ENCODE assay signal across 21 mouse cellular contexts in the genomic region with DNA sequence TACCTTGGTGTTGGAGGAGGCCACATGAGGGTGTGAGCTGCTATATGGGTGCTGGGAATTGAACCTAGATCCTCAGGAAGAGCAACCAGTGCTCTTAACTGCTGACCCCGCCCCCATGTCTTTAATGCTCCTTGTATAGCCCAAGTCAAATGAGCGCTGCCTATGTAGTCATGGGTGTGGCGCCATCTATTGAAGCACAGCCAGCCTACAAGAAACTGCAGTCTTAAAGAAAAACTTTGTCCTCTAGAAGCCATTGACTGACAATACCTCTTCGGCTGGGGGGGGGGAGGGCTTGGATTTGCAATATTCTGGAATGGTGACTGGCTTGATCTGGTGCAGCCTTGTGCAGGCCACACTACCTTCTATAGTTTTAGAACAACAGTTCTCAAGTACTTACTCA. TPM values are rescaled to one million over a fixed set of nuclear protein-coding genes. Genes with fewer than 3 reads are reported as not detected.
DNase-seq lines count a peak whose midpoint lies in the region; ATAC-seq and TF ChIP-seq lines count a peak whose summit lies in the region.
"Had no signal": no experiment of that assay in that cellular context is flagged by ENCODE, and none has a peak within 500 bp of the region (broad histone marks: within the 10 kb centered on the region; RNA-seq: fewer than 3 reads in every experiment).

No protein-coding gene starts in this region.

- H3K36me3 ChIP-seq in kidney, embryonic 16.5 days (ENCODE audit: insufficient read depth, low read length) = no peaks in the 10 kb centered on the region
- H3K36me3 ChIP-seq in CH12.LX (replicated peaks in 1 of 2; ENCODE audit: control insufficient read depth in 1 of 2, insufficient read depth in 1 of 2, low read length in 1 of 2) = no peaks in the 10 kb centered on the region
- H3K36me3 ChIP-seq: embryonic facial prominence, embryonic 10.5 days; hindbrain, embryonic 15.5 days; stomach, embryonic 15.5 days had no signal

- no peak overlapping the region for H3K4me2 ChIP-seq in kidney, embryonic 16.5 days (replicated peaks; ENCODE audit: low read depth, low read length)
- no peak overlapping the region for H3K4me2 ChIP-seq in CH12.LX (ENCODE audit: insufficient read depth, low read depth, poor library complexity, severe bottlenecking)
- H3K4me2 ChIP-seq: hindbrain, embryonic 15.5 days; midbrain, embryonic 11.5 days; stomach, embryonic 15.5 days had no signal

- H3K9ac ChIP-seq in kidney, embryonic 16.5 days (replicated peaks; ENCODE audit: low read length) = no peak overlapping the region
- H3K9ac ChIP-seq in CH12.LX (ENCODE audit: insufficient read depth, low read depth) = no peak overlapping the region
- H3K9ac ChIP-seq: hindbrain, embryonic 15.5 days; stomach, embryonic 15.5 days had no signal

- in situ Hi-C loops in CH12.LX (cut with MboI; ENCODE audit: low pct_ligation_motif_present, low pct_unique_long_range_greater_than_20kb, low sequenced_read_pairs) = loop anchor here (5.0 kb wide), 1 partner anchor 472 kb away; no protein-coding TSS in a partner anchor

- H3K27me3 ChIP-seq in kidney, embryonic 16.5 days (ENCODE audit: insufficient read depth, low read length) = no peaks in the 10 kb centered on the region
- no peaks in the 10 kb centered on the region for H3K27me3 ChIP-seq in CH12.LX (replicated peaks)
- H3K27me3 ChIP-seq: hindbrain, embryonic 15.5 days; stomach, embryonic 15.5 days had no signal

- intact Hi-C loops in left cerebral cortex, adult 2 months (cut with DNase I) = loop anchor here (5.0 to 10.0 kb wide), 2 partner anchors 185 to 472 kb away; no protein-coding TSS in a partner anchor

- ATAC-seq in kidney, embryonic 16.5 days (ENCODE audit: low FRiP score, low TSS enrichment) = no peak
- ATAC-seq in megakaryocyte progenitor cell, adult 5-6 weeks (replicated peaks; ENCODE audit: poor library complexity) = peak; percentile 34; the same call in 1 of the 2 replicates
- ATAC-seq in megakaryocyte, adult 5-6 weeks (ENCODE audit: poor library complexity, severe bottlenecking) = no peak
- ATAC-seq: activated CD4-positive, CD25-positive, alpha-beta regulatory T cell, adult 4 months; forebrain, embryonic 16.5 days had no signal

- H3K27ac ChIP-seq in kidney, embryonic 16.5 days (ENCODE audit: low read length) = no peak overlapping the region
- no peak overlapping the region for H3K27ac ChIP-seq in CH12.LX (ENCODE audit: insufficient read depth, low read depth)
- no peak overlapping the region for H3K27ac ChIP-seq in left cerebral cortex, adult 2 months
- H3K27ac ChIP-seq: embryonic facial prominence, embryonic 10.5 days; hindbrain, embryonic 15.5 days; stomach, embryonic 15.5 days had no signal

- peak; percentile 11 for DNase-seq in kidney, postnatal 10 days
- DNase-seq in 416B (ENCODE audit: low read depth) (peak; percentile 68), CH12.LX (ENCODE audit: extremely low read depth) (peak; percentile 45)
- no peak for DNase-seq in left cerebral cortex, adult 2 months (ENCODE audit: extremely low spot score in 1 of 2, low spot score in 2 of 2)
- DNase-seq in urinary bladder, postnatal 36 days (ENCODE audit: low spot score in 2 of 2) = no peak
- DNase-seq: cerebellum, postnatal 14 days; gastrocnemius, postnatal 10 days; heart, postnatal 14 days; kidney, adult 8-10 months had no signal

- no peaks in the 10 kb centered on the region for H3K4me1 ChIP-seq in kidney, embryonic 16.5 days (ENCODE audit: insufficient read depth, low read length)
- H3K4me1 ChIP-seq in CH12.LX (ENCODE audit: control insufficient read depth in 1 of 2, insufficient read depth in 2 of 2) = no peaks in the 10 kb centered on the region
- H3K4me1 ChIP-seq: embryonic facial prominence, embryonic 10.5 days; hindbrain, embryonic 15.5 days; stomach, embryonic 15.5 days had no signal

- dilution Hi-C loops in CH12.LX (cut with MboI; ENCODE audit: extremely low pct_ligation_motif_present, extremely low pct_unique_long_range_greater_than_20kb, low sequenced_read_pairs) = no loop called here

- TF ChIP-seq POLR2A in CH12.LX (IDR thresholded peaks at IDR 0.05; ENCODE audit: low read depth, low read length) = no peak

- 65% methylated on average over 4 of the region's 4 CpGs for WGBS in kidney, embryonic 16.5 days

- 0 out of 2 replicates have a peak, but pooled peaks cover 3% of the 10 kb centered on the region for H3K9me3 ChIP-seq in kidney, embryonic 16.5 days (ENCODE audit: low read length)
- H3K9me3 ChIP-seq in CH12.LX (replicated peaks; ENCODE audit: low read length) = peaks cover 3% of the 10 kb centered on the region
- H3K9me3 ChIP-seq: embryonic facial prominence, embryonic 10.5 days; hindbrain, embryonic 15.5 days; stomach, embryonic 15.5 days had no signal

- TF ChIP-seq CTCF in CH12.LX (conservative IDR thresholded peaks at IDR 0.05 in 1 of 2, IDR thresholded peaks at IDR 0.05 in 1 of 2; ENCODE audit: low read depth in 2 of 2, low read length in 2 of 2) = peak in 1 of 2 experiments; percentile 56; a peak in 2 of 4 replicates
- TF ChIP-seq CTCF in left cerebral cortex, adult 2 months (IDR thresholded peaks at IDR 0.05) = no peak; the same call in 1 of the 2 replicates

- no peak overlapping the region for H3K4me3 ChIP-seq in kidney, embryonic 16.5 days (ENCODE audit: low read length)
- no peak overlapping the region for H3K4me3 ChIP-seq in CH12.LX (replicated peaks in 1 of 3; ENCODE audit: low read depth in 2 of 3, low read length in 2 of 3, poor library complexity in 1 of 3)
- no peak overlapping the region for H3K4me3 ChIP-seq in left cerebral cortex, adult 2 months
- H3K4me3 ChIP-seq: embryonic facial prominence, embryonic 10.5 days; erythroblast, embryonic 14.5 days; hindbrain, embryonic 15.5 days; myocyte; stomach, embryonic 15.5 days had no signal

- no peak for TF ChIP-seq EP300 in CH12.LX (IDR thresholded peaks at IDR 0.05; ENCODE audit: low read length)

- no peaks in the 10 kb centered on the region for H3K79me2 ChIP-seq in CH12.LX (replicated peaks; ENCODE audit: control insufficient read depth, extremely low read depth, insufficient read depth, poor library complexity, severe bottlenecking)

- TF ChIP-seq RAD21 in CH12.LX (IDR thresholded peaks at IDR 0.05; ENCODE audit: low read depth, low read length) = peak; percentile 49

TF ChIP-seq in CH12.LX, 34 proteins besides CTCF, POLR2A, EP300 and RAD21:
- TF ChIP-seq TCF12 (IDR thresholded peaks at IDR 0.05; ENCODE audit: low read depth, low read length) (no peak), SMC3 (IDR thresholded peaks at IDR 0.05; ENCODE audit: low read depth, low read length) (peak; percentile 18)

RNA-seq across cellular contexts. Expression of a gene that starts 26.7 kb away (rescaled TPM):
- polyA plus RNA-seq in kidney, embryonic 16.5 days (2015; fragmentation: Nextera tagmentation; extraction: Ambion mirVana) = 2.2 and 2.7 TPM in 2 replicates
- total RNA-seq in CH12.LX (2012; rRNA removed) = 0.04 and 0.13 TPM in 2 replicates
- 0.31 and 0.62 TPM in 2 replicates for total RNA-seq in CH12.LX (2014; rRNA removed)
- 0.30 and 0.31 TPM in 2 replicates for polyA plus RNA-seq in CH12.LX (2012; ENCODE audit: insufficient read length, low read depth)
- not detected in 2 replicates for total RNA-seq in megakaryocyte progenitor cell, adult 5-6 weeks (2015)
- not detected in 2 replicates for total RNA-seq in megakaryocyte progenitor cell, adult 5-6 weeks (2017)
- total RNA-seq in megakaryocyte, adult 5-6 weeks (2015) = 0.51 and 0.73 TPM in 2 replicates
- total RNA-seq in megakaryocyte, adult 5-6 weeks (2017) = 0.62 and 1.7 TPM in 2 replicates
- 1 to 10 TPM in 1 of 2 experiments, under 1 TPM in 1; 0.95 to 1.1 TPM for total RNA-seq in left cerebral cortex, adult 2 months (2021)
- total RNA-seq: liver, adult 2 months had no signal
- polyA plus RNA-seq: activated CD4-positive, CD25-positive, alpha-beta regulatory T cell, adult 4 months; erythroblast, embryonic 14.5 days; forebrain, embryonic 16.5 days; liver, adult 2 months; myocyte had no signal

Comparison
In these comparisons a context has a peak if more than half of its experiments do, and no peak if none do; other contexts are left out.
1. DNase-seq: peak in kidney, postnatal 10 days (single experiment), 416B (single experiment) and CH12.LX (single experiment); none in left cerebral cortex, adult 2 months (0 of 2) and urinary bladder, postnatal 36 days (0 of 2).